Mouse (Mus musculus) liver, embryonic 14.5 days (tissue): ENCODE measurements around the gene Mab21l1. TPM values are rescaled to one million over a fixed set of nuclear protein-coding genes. Genes with fewer than 3 reads are reported as not detected.
A peak's percentile ranks its signal among the peaks of the same experiment; 100 is the strongest.

Experiments
- ATAC-seq: fragments of 200-750 bp; cut with Nextera tagmentation; 2 replicates; pipeline ENCODE4 v1.8.0; 2017; ENCODE audit warnings: moderate number of reproducible peaks, mild to moderate bottlenecking, moderate library complexity; ENCODE audit not compliant: insufficient read depth
- DNase-seq, 3 experiments: peaks; one replicate each; pipeline ENCODE4 v3.0.0-alpha.2; 2012 to 2013; ENCODE audit warnings: low read depth in 3 of 3, low spot score in 3 of 3
- H3K27ac ChIP-seq: fragments of 300-500 bp; sonication (generic); 2 replicates; pipeline ENCODE4 v1.5.1; 2014; ENCODE audit warnings: moderate library complexity, mild to moderate bottlenecking, control low read depth, inconsistent platforms
- H3K27me3 ChIP-seq: fragments of 300-500 bp; sonication (generic); 2 replicates; pipeline ENCODE4 v1.6.1; 2014; ENCODE audit warnings: mild to moderate bottlenecking, low read length, moderate library complexity; ENCODE audit not compliant: control insufficient read depth, insufficient read depth
- H3K36me3 ChIP-seq: fragments of 300-500 bp; sonication (generic); replicated peaks from 2 replicates; pipeline ENCODE4 v1.6.1; 2014; ENCODE audit warnings: low read depth; ENCODE audit not compliant: control insufficient read depth, insufficient read depth
- H3K4me1 ChIP-seq, 2 experiments: fragments of 200-500 bp in 1 of 2; fragments of 300-500 bp in 1 of 2; sonication (generic) in 1 of 2; replicated peaks; 2 replicates each; pipeline ENCODE4 v1.6.1; 2012 to 2014; ENCODE audit warnings: antibody characterized with exemption in 1 of 2, inconsistent platforms in 1 of 2, low read length in 1 of 2; ENCODE audit not compliant: control insufficient read depth in 2 of 2, insufficient read depth in 2 of 2
- H3K4me2 ChIP-seq: fragments of 300-500 bp; sonication (generic); 2 replicates; pipeline ENCODE4 v1.6.1; 2014; ENCODE audit warnings: low read depth, mild to moderate bottlenecking, control low read depth, moderate library complexity
- H3K4me3 ChIP-seq, 2 experiments: fragments of 200-500 bp in 1 of 2; fragments of 300-500 bp in 1 of 2; sonication (generic) in 1 of 2; 2 replicates each; pipeline ENCODE4 v1.5.1; 2012 to 2014; ENCODE audit warnings: low read depth in 2 of 2, low read length in 2 of 2, mild to moderate bottlenecking in 2 of 2, control low read depth in 1 of 2, inconsistent platforms in 1 of 2, moderate library complexity in 1 of 2; ENCODE audit not compliant: insufficient read depth in 1 of 2
- H3K9ac ChIP-seq: fragments of 300-500 bp; sonication (generic); replicated peaks from 2 replicates; pipeline ENCODE4 v1.6.1; 2014; ENCODE audit warnings: mild to moderate bottlenecking, control low read depth, moderate library complexity
- H3K9me3 ChIP-seq: fragments of 300-500 bp; sonication (generic); 2 replicates; pipeline ENCODE4 v1.6.1; 2016; ENCODE audit warnings: low read length, mixed read lengths; ENCODE audit not compliant: control insufficient read depth
- CTCF ChIP-seq: IDR thresholded peaks from 2 replicates; pipeline ENCODE4 v1.5.1; 2016; ENCODE audit warnings: antibody characterized with exemption, low read depth, control low read depth
- EP300 ChIP-seq: IDR thresholded peaks from 2 replicates; pipeline ENCODE4 v1.6.1; 2016; ENCODE audit warnings: antibody characterized with exemption, low read depth
- WGBS: fragments of 180-500 bp; shearing (Covaris S2); extraction: QIAGEN DNeasy Blood & Tissue Kit; methylation state at CpG from one replicate; pipeline ENCODE4 v1.1.7; 2014; ENCODE audit not compliant: insufficient replicate concordance; 5-methylcytosine and 5-hydroxymethylcytosine counted together
- polyA plus RNA-seq, 2 experiments: library from polyadenylated mRNA; depleted of rRNA in 1 of 2; stranded (reverse) in 1 of 2; unstranded in 1 of 2; fragments of >200 nt; fragmentation: Nextera tagmentation in 1 of 2; extraction: Ambion mirVana in 1 of 2; gene quantifications; 2 replicates each; pipeline versions ENCODE4 v1.2.1 to v1.2.3; 2012 to 2014

Gene Mab21l1
- polyA plus RNA-seq, 2 experiments = 0.02 TPM; not detected in 1

GRCm38 (mm10) chr3:55816096-55816495, 33.8 kb downstream of the Mab21l1 start:
- Histone ChIP-seq H3K4me3 (no peak overlapping the region), H3K27me3 (no peaks in the 10 kb centered on the region), H3K9me3 (no peaks in the 10 kb centered on the region), H3K36me3 (no peaks in the 10 kb centered on the region), H3K4me2 (no peak overlapping the region), H3K4me1 (peaks cover 0 to 2% of the 10 kb centered on the region in 2 experiments; a peak in 1 of 4 replicates), H3K9ac (no peak overlapping the region), H3K27ac (no peak overlapping the region)
- DNase-seq (no peak), ATAC-seq (no peak)
- WGBS = 38% methylated on average over 5 of the region's 5 CpGs
- TF ChIP-seq CTCF (no peak), EP300 (no peak)

DNA sequence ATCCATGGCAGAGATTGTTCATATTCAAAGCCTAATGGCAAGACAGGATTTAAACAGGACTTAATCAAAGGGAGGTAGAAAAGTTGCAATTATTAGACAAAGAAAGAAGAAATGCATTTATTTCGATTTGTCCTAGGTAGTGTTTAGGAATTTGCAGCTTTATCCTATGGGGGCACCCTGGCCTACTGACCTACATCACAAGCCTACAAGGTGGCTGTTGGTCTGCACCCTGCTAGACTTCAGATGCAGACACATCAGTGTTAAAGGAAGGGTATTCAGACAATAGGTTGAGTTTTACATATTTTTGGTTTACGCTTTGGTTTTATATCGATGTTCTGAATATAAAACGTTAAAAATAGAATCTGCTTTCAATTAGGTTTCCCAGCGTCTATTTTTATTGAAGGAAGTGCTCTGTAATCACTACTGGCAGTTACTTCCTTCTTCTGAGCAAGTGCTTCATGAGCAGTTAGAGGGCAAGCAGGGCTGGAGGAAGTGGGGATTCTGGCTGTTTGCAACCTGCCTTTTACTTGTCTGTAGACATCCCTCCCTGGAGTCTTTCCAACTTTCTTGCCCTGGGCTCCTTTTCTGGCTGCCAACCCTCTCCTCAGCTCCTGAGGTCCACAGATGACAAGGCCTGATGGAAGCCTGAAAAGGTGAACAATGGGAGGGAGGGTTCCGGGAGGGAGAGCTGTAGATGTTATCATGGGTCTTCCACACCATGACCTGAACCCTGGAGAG, 34.5 kb downstream of the Mab21l1 start:
- H3K27ac ChIP-seq = no peak overlapping the region
- H3K9me3 ChIP-seq = no peaks in the 10 kb centered on the region
- no peak for ATAC-seq
- H3K36me3 ChIP-seq = no peaks in the 10 kb centered on the region
- no peak for TF ChIP-seq EP300
- no peak for TF ChIP-seq CTCF
- peaks cover 0 to 2% of the 10 kb centered on the region in 2 experiments; a peak in 1 of 4 replicates for H3K4me1 ChIP-seq
- DNase-seq = peak in 1 of 3 experiments; percentile 1
- H3K9ac ChIP-seq = no peak overlapping the region
- no peak overlapping the region for H3K4me3 ChIP-seq
- H3K27me3 ChIP-seq = no peaks in the 10 kb centered on the region
- 20% methylated on average over 6 of the region's 6 CpGs for WGBS
- no peak overlapping the region for H3K4me2 ChIP-seq

DNA sequence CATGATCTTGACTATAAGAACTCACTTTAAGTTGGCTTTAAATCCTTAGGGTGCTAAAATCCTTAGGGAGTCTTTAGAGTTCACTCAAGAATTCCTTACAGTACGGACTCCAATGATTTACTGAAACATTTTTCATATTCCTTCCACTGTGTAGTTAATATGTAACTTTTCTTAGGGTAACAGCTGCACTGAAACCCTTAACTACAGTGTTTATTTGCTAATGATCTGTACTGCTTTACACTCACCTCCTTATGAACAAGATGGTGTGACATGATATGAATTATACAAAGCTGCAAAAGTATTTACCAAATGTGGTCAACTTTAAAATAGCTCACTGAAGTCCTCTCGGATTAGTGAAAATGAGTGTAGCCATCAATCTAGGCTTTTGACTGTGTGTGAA, 35.8 kb downstream of the Mab21l1 start:
- WGBS = 51% methylated on average over 2 of the region's 2 CpGs
- Histone ChIP-seq H3K27me3 (no peaks in the 10 kb centered on the region), H3K9ac (no peak overlapping the region), H3K36me3 (no peaks in the 10 kb centered on the region), H3K4me1 (peaks cover 0 to 2% of the 10 kb centered on the region in 2 experiments; a peak in 1 of 4 replicates), H3K4me2 (no peak overlapping the region), H3K27ac (no peak overlapping the region), H3K9me3 (no peaks in the 10 kb centered on the region), H3K4me3 (no peak overlapping the region)
- DNase-seq (no peak), ATAC-seq (no peak)
- no peak for TF ChIP-seq CTCF
- no peak for TF ChIP-seq EP300

GRCm38 (mm10) chr3:55819598-55819997, 37.3 kb downstream of the Mab21l1 start:
- Histone ChIP-seq H3K4me2 (no peak overlapping the region), H3K4me1 (peaks cover 0 to 2% of the 10 kb centered on the region in 2 experiments; a peak in 1 of 4 replicates), H3K9ac (no peak overlapping the region), H3K27me3 (no peaks in the 10 kb centered on the region), H3K4me3 (no peak overlapping the region), H3K36me3 (no peaks in the 10 kb centered on the region), H3K27ac (no peak overlapping the region), H3K9me3 (no peaks in the 10 kb centered on the region)
- ATAC-seq = no peak
- TF ChIP-seq CTCF = no peak
- TF ChIP-seq EP300 = no peak
- no peak for DNase-seq

DNA sequence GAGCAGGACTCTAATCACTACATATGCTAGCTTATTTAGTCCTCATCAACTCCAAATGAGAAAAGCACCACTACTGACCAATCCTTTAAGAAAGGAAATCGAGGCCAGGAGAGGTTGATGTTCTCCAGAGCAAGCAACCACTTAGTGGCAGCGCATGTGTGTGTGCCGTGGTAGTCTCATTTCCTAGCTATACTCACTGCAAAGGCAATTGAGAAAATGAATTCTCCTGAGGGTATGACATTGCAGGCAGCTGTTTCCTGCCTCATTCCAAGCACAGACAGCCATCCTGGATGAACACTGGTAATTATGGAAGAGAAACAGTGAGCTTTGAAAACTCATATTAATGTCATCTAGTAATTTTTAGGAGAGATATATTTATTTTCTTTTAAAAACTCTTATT, 42.6 kb downstream of the Mab21l1 start:
- DNase-seq (no peak), ATAC-seq (no peak)
- H3K9ac ChIP-seq = no peak overlapping the region
- 55% methylated on average over 3 of the region's 3 CpGs for WGBS
- H3K27ac ChIP-seq = no peak overlapping the region
- no peak overlapping the region for H3K4me3 ChIP-seq
- no peaks in the 10 kb centered on the region for H3K9me3 ChIP-seq
- TF ChIP-seq CTCF (no peak), EP300 (no peak)
- H3K27me3 ChIP-seq = no peaks in the 10 kb centered on the region
- peaks cover 0 to 4% of the 10 kb centered on the region in 2 experiments; a peak in 1 of 4 replicates for H3K4me1 ChIP-seq
- no peak overlapping the region for H3K4me2 ChIP-seq
- no peaks in the 10 kb centered on the region for H3K36me3 ChIP-seq
